Mouse (Mus musculus): Measurements from ENCODE around the gene Pip5k1b.

The Pip5k1b gene

GRCm38 (mm10) chr19:24404716-24405115 is 151.0 kb downstream of the Pip5k1b start:
- no peak for DNase-seq

- no peak for DNase-seq
These were observed 152.4 kb downstream of the Pip5k1b start for GRCm38 (mm10) chr19:24403245-24403644.

DNA sequence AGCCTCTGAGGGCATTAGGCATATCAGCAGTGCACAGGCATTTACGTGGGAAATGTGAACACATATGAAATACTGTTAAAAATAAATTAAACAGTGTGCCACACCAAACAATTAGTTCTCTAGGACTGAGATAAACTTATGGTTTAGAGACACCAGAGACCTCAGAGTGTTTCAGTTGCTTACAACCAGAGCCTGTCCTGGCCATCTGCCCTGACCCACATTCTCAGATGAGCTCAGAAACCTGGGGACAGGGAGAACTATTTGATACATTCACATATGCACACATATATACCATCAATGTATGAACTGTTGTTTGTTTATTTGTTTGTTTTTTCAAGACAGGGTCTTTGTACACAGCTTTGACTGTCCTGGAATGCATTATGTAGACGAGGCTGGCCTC is 161.8 kb downstream of the Pip5k1b start:
- no peak for DNase-seq

GRCm38 (mm10) chr19:24391519-24392251 is 164.0 kb downstream of the Pip5k1b start:
- no peak for DNase-seq

- DNase-seq, result no peak
These were observed 168.5 kb downstream of the Pip5k1b start for GRCm38 (mm10) chr19:24386956-24387865.

GRCm38 (mm10) chr19:24378470-24378869 is 177.2 kb downstream of the Pip5k1b start:
- no peak for DNase-seq

DNA sequence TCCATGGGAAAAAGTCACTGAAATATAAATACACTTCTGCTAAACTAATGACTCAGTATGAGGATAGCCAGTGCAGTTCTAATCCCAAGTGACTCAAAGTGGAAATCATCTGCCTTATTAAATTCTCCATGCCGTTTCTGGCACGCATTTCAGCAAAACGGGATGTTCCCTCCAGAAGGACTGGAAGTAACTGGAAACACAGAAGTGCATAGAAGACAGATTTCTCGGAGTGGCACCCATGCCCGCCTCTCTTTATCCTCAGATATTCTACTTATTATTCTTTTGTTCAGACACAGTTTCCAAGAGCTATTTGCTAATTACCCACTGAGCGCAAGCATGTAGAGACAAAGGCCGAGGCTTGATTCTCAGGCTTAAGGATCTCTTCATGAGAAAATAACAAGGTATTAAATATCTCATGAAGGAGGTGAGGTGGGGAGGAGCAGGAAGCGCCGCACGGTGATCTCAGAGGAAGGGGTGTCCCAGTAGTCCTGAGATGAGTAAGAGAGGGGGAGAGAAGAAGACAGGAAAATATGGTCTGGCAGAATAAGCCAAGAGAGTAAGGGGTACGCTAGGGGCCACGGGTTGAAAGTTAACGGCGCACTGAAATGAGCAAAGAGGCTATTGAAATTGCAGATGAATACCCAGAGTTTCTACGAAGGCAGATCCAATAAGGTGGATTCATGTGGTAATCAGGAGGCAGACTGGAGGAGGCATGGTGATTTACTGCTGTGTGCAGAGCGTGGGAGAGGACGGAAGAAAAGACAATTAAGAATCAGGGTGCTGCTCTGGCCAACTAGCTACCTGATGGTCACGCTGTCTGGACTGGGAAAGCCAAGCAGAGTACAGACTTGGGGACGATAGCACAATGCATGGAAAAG is 183.7 kb downstream of the Pip5k1b start:
- no peak for DNase-seq

DNA sequence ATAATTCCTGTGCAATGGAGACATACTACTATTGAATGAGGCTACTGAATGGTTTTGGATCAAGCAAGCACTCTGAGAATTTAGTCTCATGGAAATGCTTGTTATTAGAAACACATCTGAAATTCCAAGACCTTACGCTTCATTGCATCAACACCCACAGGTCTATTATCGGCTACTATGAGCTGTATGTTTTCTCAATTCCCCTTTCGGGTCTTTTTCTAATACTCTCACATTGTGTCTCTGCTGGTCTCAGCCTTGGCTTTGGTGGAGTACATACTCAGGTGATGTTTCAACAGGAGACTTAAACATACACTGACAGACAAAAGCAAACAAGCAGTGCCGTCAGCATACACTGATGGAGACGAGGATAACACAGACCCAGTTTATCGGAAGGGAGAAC is 187.3 kb downstream of the Pip5k1b start:
- DNase-seq, result no peak

DNA sequence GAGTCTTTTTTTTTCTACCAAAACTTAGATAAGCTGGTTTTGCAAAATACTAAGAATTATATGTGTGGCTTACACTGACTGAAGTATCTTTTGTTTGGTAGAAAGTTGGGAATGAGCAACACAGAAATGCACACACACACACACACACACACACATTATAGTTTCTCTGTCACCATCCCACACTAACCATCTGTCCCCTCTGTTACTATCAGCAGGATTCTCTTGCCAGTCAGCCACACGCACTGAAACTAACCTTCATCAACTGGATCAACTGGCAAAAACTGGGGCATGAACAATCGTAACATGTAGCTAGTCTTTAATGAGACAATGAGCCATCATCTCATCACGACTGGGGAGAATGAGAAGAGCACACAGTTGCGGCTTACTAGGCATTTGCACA is 187.9 kb downstream of the Pip5k1b start:
- DNase-seq, result no peak

DNA sequence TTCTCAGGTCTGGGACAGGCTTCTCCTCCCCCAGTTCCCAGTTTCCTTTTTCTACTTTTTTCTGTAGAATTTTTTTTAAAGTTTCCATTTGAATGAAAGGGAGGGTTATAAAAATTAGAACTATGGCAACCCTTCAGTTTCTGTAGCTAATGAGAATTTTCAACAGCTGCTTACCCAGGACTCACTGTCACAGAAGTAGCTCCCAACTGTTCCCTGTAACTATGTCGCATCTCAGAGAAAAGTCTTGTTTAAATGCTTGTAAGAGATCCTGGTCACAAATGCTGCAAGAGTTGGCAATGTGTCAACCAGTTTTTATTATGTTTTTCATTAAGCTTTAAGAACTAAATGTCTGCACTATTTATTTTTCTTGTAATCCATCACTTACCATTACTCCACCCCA is 188.9 kb downstream of the Pip5k1b start:
- DNase-seq, result no peak

DNA sequence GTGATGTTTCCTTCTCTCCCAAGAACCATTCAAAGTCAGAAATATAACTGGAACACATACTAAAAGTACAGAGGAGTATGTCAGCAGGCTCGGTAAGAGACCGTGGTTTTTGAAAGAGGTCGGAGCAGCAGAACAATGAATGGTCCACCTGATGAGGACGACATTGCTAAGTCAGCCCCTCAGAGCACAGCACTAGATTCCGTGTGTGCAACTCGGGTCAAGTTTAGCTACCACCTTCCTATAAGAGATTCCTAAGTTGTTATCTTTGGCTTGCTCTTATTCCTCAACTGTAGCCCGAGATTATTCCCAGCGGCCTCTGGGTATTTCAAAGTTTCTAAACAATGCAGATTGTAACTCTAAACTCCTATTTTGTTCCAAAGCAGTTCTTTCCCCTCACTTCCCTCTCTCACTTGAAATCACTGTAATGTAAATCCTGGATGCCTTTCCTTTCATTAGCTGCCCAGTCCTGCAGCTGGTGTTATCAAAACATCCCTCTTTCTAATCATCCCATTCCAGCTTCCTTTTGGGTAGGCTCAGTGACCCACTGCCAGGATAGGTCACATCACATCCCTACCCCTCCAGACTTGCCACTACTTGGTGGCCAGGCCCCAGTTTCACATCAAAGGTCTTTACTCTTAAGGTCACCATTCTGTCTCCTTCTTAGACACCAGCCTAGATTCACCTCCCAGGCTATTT is 192.9 kb downstream of the Pip5k1b start:
- no peak for DNase-seq

DNA sequence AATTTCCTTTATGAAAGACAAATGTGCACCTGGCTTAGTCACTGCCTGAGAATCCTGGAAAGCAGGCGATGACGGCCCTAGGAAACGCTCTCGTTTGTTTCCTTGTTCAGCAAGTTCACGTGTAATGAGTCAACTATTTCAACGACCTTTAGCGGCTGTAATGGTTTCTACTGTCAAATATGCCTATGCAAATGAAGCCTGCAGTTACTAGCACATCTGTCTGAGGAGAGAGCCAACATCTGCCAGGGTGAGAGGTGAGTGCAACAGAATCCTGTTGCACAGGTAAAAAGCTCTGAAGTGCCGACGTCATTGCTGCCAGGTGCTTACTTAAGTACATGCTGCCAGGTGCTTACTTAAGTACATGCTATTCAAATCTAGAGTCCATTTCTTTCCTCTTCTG is 196.4 kb downstream of the Pip5k1b start:
- DNase-seq, result no peak

DNA sequence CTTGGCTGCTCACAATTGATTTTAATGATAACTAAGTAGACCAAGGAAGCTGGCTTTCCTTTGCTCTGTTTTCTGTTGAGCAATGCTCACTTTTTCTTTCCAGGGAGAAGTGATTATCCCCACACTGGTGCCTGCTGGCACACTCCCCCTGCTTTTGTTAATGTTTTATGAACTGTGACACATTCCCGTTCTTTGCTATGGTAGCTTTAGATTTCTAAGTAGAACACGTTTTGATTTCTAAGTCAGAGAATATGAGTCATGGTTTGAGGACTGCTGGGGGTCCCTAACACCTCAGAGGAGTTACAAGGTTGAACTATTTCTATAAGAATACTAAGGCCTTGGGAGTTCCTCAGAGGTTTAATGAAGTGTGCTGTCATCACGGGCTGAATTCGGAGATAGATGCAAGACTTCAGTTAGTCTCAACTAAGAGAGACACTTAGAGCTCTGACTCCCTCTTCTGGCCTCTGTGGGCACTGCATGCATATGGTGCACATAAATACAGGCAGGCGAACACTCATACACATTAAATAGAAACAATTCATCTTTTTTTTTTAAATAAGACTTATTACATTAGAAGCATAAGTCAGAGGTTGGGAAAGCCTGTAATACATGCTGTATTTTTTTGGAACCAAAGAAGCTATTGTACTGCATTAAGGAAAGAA is 203.2 kb downstream of the Pip5k1b start:
- DNase-seq, result no peak

GRCm38 (mm10) chr19:24344501-24344900 is 211.2 kb downstream of the Pip5k1b start:
- DNase-seq, result no peak

DNA sequence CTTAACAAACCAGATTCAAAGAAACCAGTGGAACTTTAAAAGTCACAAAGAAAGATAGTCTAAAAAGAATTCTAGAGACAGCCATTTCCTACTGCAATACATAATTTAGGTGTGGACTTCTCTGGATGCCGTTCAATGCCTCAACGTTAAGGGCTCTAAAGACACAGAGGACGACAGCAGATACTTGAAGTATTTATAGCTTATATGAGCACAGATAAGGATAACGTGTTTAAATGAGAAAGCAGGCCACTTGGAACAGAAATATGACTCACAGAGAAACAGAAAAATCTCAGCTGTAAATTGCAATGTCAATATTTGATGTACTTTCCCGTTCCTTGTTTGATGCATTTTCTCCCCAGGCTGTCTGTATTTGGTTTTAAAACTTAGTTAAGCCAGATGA is 212.9 kb downstream of the Pip5k1b start:
- no peak for DNase-seq

- no peak for DNase-seq
These were observed 219.1 kb downstream of the Pip5k1b start for GRCm38 (mm10) chr19:24336370-24337076.

DNA sequence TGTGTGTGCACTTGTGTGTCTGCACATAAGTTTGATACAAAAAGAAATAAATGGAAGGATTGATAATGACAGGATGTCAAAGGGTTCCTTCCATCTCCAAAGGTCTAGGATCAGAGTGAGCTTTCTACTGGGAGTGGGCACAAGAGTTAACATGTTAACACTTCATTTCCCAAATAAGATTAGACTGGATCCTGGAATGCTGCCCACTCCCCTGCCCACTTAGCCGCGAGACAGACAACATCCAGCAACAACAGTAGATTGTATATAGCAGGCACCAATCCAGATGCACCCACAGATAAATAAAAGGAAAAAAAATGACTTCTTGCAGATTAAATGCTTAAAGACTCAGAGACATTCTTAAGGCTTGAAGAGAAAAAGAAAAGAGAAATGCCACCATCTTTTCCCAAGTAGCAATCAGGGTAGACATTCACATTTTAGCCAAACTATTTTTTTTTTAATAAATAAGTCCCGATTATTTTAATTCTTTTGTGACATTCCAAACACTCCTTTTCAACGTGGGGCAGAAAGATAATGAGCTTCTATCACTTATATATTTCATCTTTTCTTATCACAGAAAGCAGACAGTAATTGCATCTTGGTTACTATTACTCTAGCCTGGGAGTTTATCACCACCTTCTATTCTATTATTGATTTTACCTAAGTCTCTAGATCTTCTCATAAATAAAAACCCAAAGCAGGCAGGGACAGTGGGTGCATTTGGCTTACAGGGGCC is 219.9 kb downstream of the Pip5k1b start:
- no peak for DNase-seq

DNA sequence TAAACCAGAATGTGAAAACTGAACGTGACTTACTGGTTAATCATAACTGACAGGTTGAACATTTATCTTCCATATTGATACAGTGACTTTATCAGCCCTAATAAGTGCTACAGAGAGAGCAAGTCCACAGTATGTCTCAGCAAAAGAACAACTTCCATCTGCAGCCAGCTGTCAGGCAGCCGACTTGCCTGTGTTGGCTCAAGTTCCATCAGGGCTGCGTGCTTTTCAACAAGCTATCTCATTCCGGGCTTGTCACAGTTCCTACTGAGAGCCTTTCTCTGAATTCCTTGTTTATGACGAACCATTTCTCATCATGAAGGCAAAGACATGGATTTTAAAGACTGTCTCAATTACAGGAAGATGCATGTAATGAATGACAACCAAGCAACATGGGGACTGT is 222.7 kb downstream of the Pip5k1b start:
- peak; percentile 46 for DNase-seq

DNA sequence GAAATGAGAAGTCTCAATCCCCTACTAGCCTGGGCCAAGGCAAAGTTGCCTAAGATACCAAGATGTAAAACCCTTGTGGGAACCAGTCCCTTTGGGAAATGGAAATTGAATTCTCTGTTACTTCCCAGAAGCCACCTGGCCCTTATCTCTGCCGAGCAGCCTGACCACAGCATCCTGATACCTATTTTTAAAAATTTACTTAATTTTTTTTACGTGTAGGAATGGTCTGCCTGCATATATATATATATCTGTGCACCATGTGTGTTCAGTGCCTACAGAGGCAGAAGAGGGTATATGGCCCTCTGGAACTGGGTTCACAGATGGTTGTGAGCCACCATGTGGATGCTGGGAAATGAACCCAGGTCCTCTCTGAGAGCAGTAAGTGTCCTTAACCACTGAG is 224.4 kb downstream of the Pip5k1b start:
- no peak for DNase-seq

DNA sequence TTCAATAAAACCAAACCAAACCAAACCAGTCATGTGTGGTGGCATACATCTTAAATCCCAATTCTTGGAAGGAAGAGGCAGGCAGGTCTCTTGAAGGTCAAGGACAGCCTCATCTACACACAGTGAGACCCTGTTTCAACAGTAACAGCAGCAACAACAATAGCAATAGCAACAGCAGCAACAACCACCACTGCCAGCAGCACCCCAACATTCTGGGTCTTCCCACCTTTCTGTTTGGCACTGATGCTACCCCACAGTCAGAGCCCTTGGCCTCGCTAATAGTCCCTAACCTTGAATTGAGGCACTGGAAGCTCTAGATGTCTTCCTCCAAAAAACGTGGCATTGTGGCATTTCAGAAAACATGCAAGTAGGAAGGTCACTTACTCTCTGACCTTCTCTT is 225.3 kb downstream of the Pip5k1b start:
- DNase-seq, result no peak

- DNase-seq, result no peak
These were observed 227.8 kb downstream of the Pip5k1b start for GRCm38 (mm10) chr19:24327921-24328320.

Measured in lung, postnatal 14 days (tissue).